Mouse (Mus musculus) E14TG2a.4 (cell line): ENCODE measurements around the gene Loxl4.

ENCODE experiments used
- CTCF ChIP-seq: conservative IDR thresholded peaks from 2 replicates; pipeline ENCODE4 v1.5.1; 2014; ENCODE audit warnings: low read length
- POU5F1 ChIP-seq: IDR thresholded peaks from 2 replicates; pipeline ENCODE4 v1.6.1; 2014; ENCODE audit warnings: low read length, borderline replicate concordance

GRCm38 (mm10) chr19:42657306-42657705 lies 44.7 kb upstream of the Loxl4 start:
- no peak for TF ChIP-seq POU5F1
- TF ChIP-seq CTCF: no peak
